Mouse (Mus musculus) kidney, embryonic 16.5 days (tissue): ENCODE measurements around the gene C4b. TPM values are rescaled to one million over a fixed set of nuclear protein-coding genes. Genes with fewer than 3 reads are reported as not detected.

Experiments
- ATAC-seq: fragments of 200-750 bp; cut with Nextera tagmentation; 2 replicates; pipeline ENCODE4 v1.8.0; 2017; ENCODE audit warnings: moderate TSS enrichment; ENCODE audit not compliant: low FRiP score, low TSS enrichment
- H3K27ac ChIP-seq: fragments of 300-500 bp; sonication (generic); 2 replicates; pipeline ENCODE4 v1.5.1; 2014; ENCODE audit warnings: low read length
- H3K27me3 ChIP-seq: fragments of 300-500 bp; sonication (generic); 2 replicates; pipeline ENCODE4 v1.6.1; 2014; ENCODE audit warnings: low read length, control low read depth, mixed read lengths; ENCODE audit not compliant: insufficient read depth
- H3K36me3 ChIP-seq: fragments of 300-500 bp; sonication (generic); 2 replicates; pipeline ENCODE4 v1.6.1; 2014; ENCODE audit warnings: low read length, control low read depth, mixed read lengths; ENCODE audit not compliant: insufficient read depth
- H3K4me1 ChIP-seq: fragments of 300-500 bp; sonication (generic); 2 replicates; pipeline ENCODE4 v1.6.1; 2014; ENCODE audit warnings: low read length, control low read depth, mixed read lengths; ENCODE audit not compliant: insufficient read depth
- H3K4me2 ChIP-seq: fragments of 300-500 bp; sonication (generic); replicated peaks from 2 replicates; pipeline ENCODE4 v1.6.1; 2014; ENCODE audit warnings: low read depth, low read length
- H3K4me3 ChIP-seq: fragments of 300-500 bp; sonication (generic); 2 replicates; pipeline ENCODE4 v1.5.1; 2014; ENCODE audit warnings: mild to moderate bottlenecking, low read length
- H3K9ac ChIP-seq: fragments of 300-500 bp; sonication (generic); replicated peaks from 2 replicates; pipeline ENCODE4 v1.6.1; 2014; ENCODE audit warnings: low read length
- H3K9me3 ChIP-seq: fragments of 300-500 bp; sonication (generic); 2 replicates; pipeline ENCODE4 v1.6.1; 2016; ENCODE audit warnings: low read length, control low read depth
- WGBS: fragments of 180-500 bp; shearing (Covaris S2); extraction: QIAGEN DNeasy Blood & Tissue Kit; methylation state at CpG from one replicate; pipeline ENCODE4 v1.1.7; 2014; 5-methylcytosine and 5-hydroxymethylcytosine counted together
- microRNA-seq: library from miRNA; unstranded; fragments of <30 nt; microRNA quantifications from one replicate; pipeline ENCODE4, GENCODE M21; 2016
- polyA plus RNA-seq: library from polyadenylated mRNA; unstranded; fragments of >200 nt; fragmentation: Nextera tagmentation; extraction: Ambion mirVana; gene quantifications from 2 replicates; pipeline ENCODE4 v1.2.1, GENCODE M21; 2015

The C4b gene
- polyA plus RNA-seq, 1 experiment from 2014 or later, result 1.5 TPM

- peaks cover 2% of the 10 kb centered on the region; the same call in 1 of the 2 replicates for H3K9me3 ChIP-seq
- H3K4me1 ChIP-seq, result peaks cover 4% of the 10 kb centered on the region; the same call in 1 of the 2 replicates
- no peak overlapping the region for H3K4me2 ChIP-seq
- H3K4me3 ChIP-seq, result no peak overlapping the region
- H3K36me3 ChIP-seq, result no peaks in the 10 kb centered on the region
- 62% methylated on average over 9 of the region's 9 CpGs for WGBS
- H3K27ac ChIP-seq, result no peak overlapping the region
- no peak for ATAC-seq
- peaks cover 4% of the 10 kb centered on the region for H3K27me3 ChIP-seq
- no peak overlapping the region for H3K9ac ChIP-seq
These were observed 59.3 kb downstream of the C4b start for GRCm38 (mm10) chr17:34684253-34684893.

GRCm38 (mm10) chr17:34683686-34684220 lies 59.9 kb downstream of the C4b start:
- H3K4me3 ChIP-seq, result no peak overlapping the region
- H3K27me3 ChIP-seq, result peaks cover 8% of the 10 kb centered on the region
- no peak overlapping the region for H3K27ac ChIP-seq
- ATAC-seq, result no peak
- H3K9ac ChIP-seq, result no peak overlapping the region
- peaks cover 2% of the 10 kb centered on the region; the same call in 1 of the 2 replicates for H3K9me3 ChIP-seq
- WGBS, result 61% methylated on average over 10 of the region's 10 CpGs
- no peak overlapping the region for H3K4me2 ChIP-seq
- H3K36me3 ChIP-seq, result no peaks in the 10 kb centered on the region
- peaks cover 4% of the 10 kb centered on the region; the same call in 1 of the 2 replicates for H3K4me1 ChIP-seq

GRCm38 (mm10) chr17:34683179-34683578 lies 60.5 kb downstream of the C4b start:
- Histone ChIP-seq H3K4me1 (peaks cover 4% of the 10 kb centered on the region; the same call in 1 of the 2 replicates), H3K9ac (no peak overlapping the region), H3K27ac (no peak overlapping the region), H3K36me3 (no peaks in the 10 kb centered on the region), H3K4me2 (no peak overlapping the region), H3K4me3 (no peak overlapping the region), H3K27me3 (peaks cover 13% of the 10 kb centered on the region), H3K9me3 (peaks cover under 1% of the 10 kb centered on the region; the same call in 1 of the 2 replicates)
- no peak for ATAC-seq
- 58% methylated on average over 8 of the region's 8 CpGs for WGBS

GRCm38 (mm10) chr17:34681881-34682536 lies 61.7 kb downstream of the C4b start:
- no peak overlapping the region for H3K4me3 ChIP-seq
- H3K4me2 ChIP-seq, result no peak overlapping the region
- no peaks in the 10 kb centered on the region for H3K9me3 ChIP-seq
- 68% methylated on average over 11 of the region's 11 CpGs for WGBS
- H3K4me1 ChIP-seq, result peaks cover 4% of the 10 kb centered on the region; the same call in 1 of the 2 replicates
- no peaks in the 10 kb centered on the region for H3K36me3 ChIP-seq
- H3K27ac ChIP-seq, result no peak overlapping the region
- H3K9ac ChIP-seq, result no peak overlapping the region
- no peak for ATAC-seq
- H3K27me3 ChIP-seq, result peaks cover 16% of the 10 kb centered on the region

GRCm38 (mm10) chr17:34681132-34681571 lies 62.5 kb downstream of the C4b start:
- ATAC-seq, result no peak
- peaks cover 16% of the 10 kb centered on the region for H3K27me3 ChIP-seq
- no peaks in the 10 kb centered on the region for H3K9me3 ChIP-seq
- H3K36me3 ChIP-seq, result no peaks in the 10 kb centered on the region
- WGBS, result 72% methylated on average over 17 of the region's 17 CpGs
- peaks cover 4% of the 10 kb centered on the region; the same call in 1 of the 2 replicates for H3K4me1 ChIP-seq
- H3K9ac ChIP-seq, result no peak overlapping the region
- H3K4me3 ChIP-seq, result no peak overlapping the region
- no peak overlapping the region for H3K4me2 ChIP-seq
- H3K27ac ChIP-seq, result no peak overlapping the region

GRCm38 (mm10) chr17:34680621-34681020 lies 63.1 kb downstream of the C4b start:
- Histone ChIP-seq H3K9me3 (no peaks in the 10 kb centered on the region), H3K36me3 (no peaks in the 10 kb centered on the region), H3K4me2 (no peak overlapping the region), H3K27me3 (peaks cover 16% of the 10 kb centered on the region), H3K4me1 (peaks cover 4% of the 10 kb centered on the region; the same call in 1 of the 2 replicates), H3K9ac (no peak overlapping the region), H3K27ac (no peak overlapping the region), H3K4me3 (no peak overlapping the region)
- ATAC-seq, result no peak
- 84% methylated on average over 4 of the region's 4 CpGs for WGBS

- Histone ChIP-seq H3K9ac (no peak overlapping the region), H3K27me3 (peaks cover 19% of the 10 kb centered on the region), H3K27ac (no peak overlapping the region), H3K9me3 (no peaks in the 10 kb centered on the region), H3K4me2 (no peak overlapping the region), H3K36me3 (no peaks in the 10 kb centered on the region), H3K4me3 (no peak overlapping the region), H3K4me1 (peaks cover 4% of the 10 kb centered on the region; the same call in 1 of the 2 replicates)
- WGBS, result 86% methylated on average over 26 of the region's 26 CpGs
- no peak for ATAC-seq
These were observed 63.5 kb downstream of the C4b start for GRCm38 (mm10) chr17:34680191-34680590.

Small RNA genes lying within 50 kb of the gene (microRNA-seq; reads per million reads assigned to microRNA genes)
- gene Gm27471, result not detected

Other genes with a start within 250 kb of the C4b start
- gene Btnl6, start 226.5 kb downstream of the C4b start, polyA plus RNA-seq, result not detected in 2 replicates
- gene Notch4, start 179.6 kb downstream of the C4b start, polyA plus RNA-seq, result 7.6 and 12.0 TPM in 2 replicates
- 21.5 and 25.6 TPM in 2 replicates for gene Gpsm3, start 154.1 kb downstream of the C4b start, polyA plus RNA-seq
- 13.1 and 15.6 TPM in 2 replicates for gene Pbx2, start 152.6 kb downstream of the C4b start, polyA plus RNA-seq
- gene Ager, start 146.0 kb downstream of the C4b start, polyA plus RNA-seq, result 8.8 and 16.8 TPM in 2 replicates
- 185 and 190 TPM in 2 replicates for gene Rnf5, start 140.2 kb downstream of the C4b start, polyA plus RNA-seq
- 81.8 and 83.1 TPM in 2 replicates for gene Agpat1, start 139.6 kb downstream of the C4b start, polyA plus RNA-seq
- gene Egfl8, start 127.9 kb downstream of the C4b start, polyA plus RNA-seq, result 4.0 and 6.0 TPM in 2 replicates
- gene Ppt2, start 115.4 kb downstream of the C4b start, polyA plus RNA-seq, result 47.3 and 53.7 TPM in 2 replicates
- 0.23 and 0.29 TPM in 2 replicates for gene Prrt1, start 114.3 kb downstream of the C4b start, polyA plus RNA-seq
- 17.5 and 17.7 TPM in 2 replicates for gene Fkbpl, start 99.1 kb downstream of the C4b start, polyA plus RNA-seq
- gene Atf6b, start 96.7 kb downstream of the C4b start, polyA plus RNA-seq, result 103 and 106 TPM in 2 replicates
- 0.51 and 0.52 TPM in 2 replicates for gene Tnxb, start 73.3 kb downstream of the C4b start, polyA plus RNA-seq
- gene Cyp21a1, start 60.7 kb upstream of the C4b start, polyA plus RNA-seq, result 38.4 and 41.9 TPM in 2 replicates
- 31.7 and 34.7 TPM in 2 replicates for gene Stk19, start 93.1 kb upstream of the C4b start, polyA plus RNA-seq
- 71.0 and 77.9 TPM in 2 replicates for gene Dxo, start 93.1 kb upstream of the C4b start, polyA plus RNA-seq
- gene Skiv2l, start 106.3 kb upstream of the C4b start, polyA plus RNA-seq, result 59.3 and 62.0 TPM in 2 replicates
- 117 and 121 TPM in 2 replicates for gene Nelfe, start 106.5 kb upstream of the C4b start, polyA plus RNA-seq
- 15.1 and 17.3 TPM in 2 replicates for gene Cfb, start 118.6 kb upstream of the C4b start, polyA plus RNA-seq
- 3.5 and 4.3 TPM in 2 replicates for gene Zbtb12, start 135.6 kb upstream of the C4b start, polyA plus RNA-seq
- not detected in 2 replicates for gene Gm20547, start 138.2 kb upstream of the C4b start, polyA plus RNA-seq
- 4.6 and 5.7 TPM in 2 replicates for gene C2, start 154.4 kb upstream of the C4b start, polyA plus RNA-seq
- 89.9 and 92.8 TPM in 2 replicates for gene Ehmt2, start 154.6 kb upstream of the C4b start, polyA plus RNA-seq
- gene Slc44a4, start 170.6 kb upstream of the C4b start, polyA plus RNA-seq, result 17.9 and 18.9 TPM in 2 replicates
- 50.0 and 54.1 TPM in 2 replicates for gene Neu1, start 187.4 kb upstream of the C4b start, polyA plus RNA-seq
- gene Hspa1b, start 215.4 kb upstream of the C4b start, polyA plus RNA-seq, result 0.76 and 0.80 TPM in 2 replicates
- gene Gm20481, start 226.0 kb upstream of the C4b start, polyA plus RNA-seq, result not detected in 2 replicates
- gene Hspa1a, start 228.3 kb upstream of the C4b start, polyA plus RNA-seq, result 11.2 and 13.4 TPM in 2 replicates
- 1.0 and 1.3 TPM in 2 replicates for gene Hspa1l, start 228.8 kb upstream of the C4b start, polyA plus RNA-seq
- 206 and 230 TPM in 2 replicates for gene Lsm2, start 238.0 kb upstream of the C4b start, polyA plus RNA-seq